Mouse (Mus musculus): Measurements from ENCODE around the gene Rbfox3.

GRCm38 (mm10) chr11:118693276-118693675, 218.1 kb downstream of the Rbfox3 start:
- TF ChIP-seq MXI1 (IDR thresholded peaks at IDR 0.05; ENCODE audit: low read depth, low read length) = no peak
- no peak for TF ChIP-seq POLR2A (IDR thresholded peaks at IDR 0.05; ENCODE audit: low read depth, low read length)
- no peak for TF ChIP-seq POLR2AphosphoS2 (IDR thresholded peaks at IDR 0.05; ENCODE audit: low read depth, low read length)

Data from CH12.LX (cell line).